Mouse (Mus musculus): Measurements from ENCODE around the gene Vamp4. TPM values are rescaled to one million over a fixed set of nuclear protein-coding genes. Genes with fewer than 3 reads are reported as not detected.

The Vamp4 gene
- total and polyA plus RNA-seq, 3 experiments, result 9.6 to 17.1 TPM; not detected in 1

- no peak overlapping the region for H3K4me3 ChIP-seq (ENCODE audit: control insufficient read depth in 1 of 2, insufficient read depth in 1 of 2, low read depth in 2 of 2, low read length in 2 of 2)
- H3K4me1 ChIP-seq (ENCODE audit: control insufficient read depth in 1 of 2, insufficient read depth in 2 of 2, low read length in 2 of 2), result 0 out of 4 replicates have a peak, but pooled peaks cover 0 to 3% of the 10 kb centered on the region in 2 experiments
- TF ChIP-seq E2F4 (IDR thresholded peaks at IDR 0.05; ENCODE audit: borderline replicate concordance, low read depth, low read length) (no peak), USF1 (IDR thresholded peaks at IDR 0.05; ENCODE audit: low read depth, low read length) (peak; percentile 36; the same call in 1 of the 2 replicates), SIN3A (IDR thresholded peaks at IDR 0.05; ENCODE audit: low read length) (no peak), NRF1 (IDR thresholded peaks at IDR 0.05; ENCODE audit: insufficient read depth, low read depth, low read length, poor library complexity, severe bottlenecking) (no peak), HCFC1 (IDR thresholded peaks at IDR 0.05; ENCODE audit: low read depth, low read length) (no peak), MYB (IDR thresholded peaks at IDR 0.05; ENCODE audit: low read depth, low read length) (no peak)
- H3K9me3 ChIP-seq (replicated peaks; ENCODE audit: insufficient read depth, low read length), result no peaks in the 10 kb centered on the region
- no peaks in the 10 kb centered on the region for H3K79me2 ChIP-seq (ENCODE audit: control insufficient read depth, insufficient read depth, low read length, poor library complexity)
- peaks cover 2 to 5% of the 10 kb centered on the region in 2 experiments for H3K27me3 ChIP-seq (ENCODE audit: control insufficient read depth in 1 of 2, insufficient read depth in 2 of 2, low read length in 2 of 2)
- H3K9ac ChIP-seq (ENCODE audit: control insufficient read depth, low read depth, low read length, poor library complexity, severe bottlenecking), result no peak overlapping the region
- H3K36me3 ChIP-seq (ENCODE audit: control insufficient read depth in 1 of 2, insufficient read depth in 2 of 2, low read length in 2 of 2), result no peaks in the 10 kb centered on the region
- DNase-seq (ENCODE audit: low read depth, low spot score), result no peak
- no peak overlapping the region for H3K27ac ChIP-seq (ENCODE audit: control insufficient read depth, low read depth, low read length)
These were observed 73.4 kb downstream of the Vamp4 start for GRCm38 (mm10) chr1:162643752-162644151.

- TF ChIP-seq CTCF (IDR thresholded peaks at IDR 0.05 in 2 of 3, conservative IDR thresholded peaks at IDR 0.05 in 1 of 3; ENCODE audit: control insufficient read depth in 1 of 3, insufficient read depth in 1 of 3, low read depth in 2 of 3, low read length in 3 of 3, poor library complexity in 1 of 3, severe bottlenecking in 1 of 3) (peak; percentile 54 to 65 (median 57)), USF1 (IDR thresholded peaks at IDR 0.05; ENCODE audit: low read depth, low read length) (peak; percentile 61), RAD21 (IDR thresholded peaks at IDR 0.05; ENCODE audit: low read depth, low read length) (peak; percentile 35), SIN3A (IDR thresholded peaks at IDR 0.05; ENCODE audit: low read length) (no peak), USF2 (IDR thresholded peaks at IDR 0.05; ENCODE audit: borderline replicate concordance in 1 of 2, insufficient read depth in 1 of 2, low read depth in 1 of 2, low read length in 2 of 2) (no peak), SMC3 (IDR thresholded peaks at IDR 0.05; ENCODE audit: low read depth, low read length) (peak; percentile 58), E2F4 (IDR thresholded peaks at IDR 0.05; ENCODE audit: borderline replicate concordance, low read depth, low read length) (no peak)
- peak; percentile 59 for DNase-seq (ENCODE audit: low read depth, low spot score)
- Histone ChIP-seq H3K9me3 (replicated peaks; ENCODE audit: insufficient read depth, low read length) (no peaks in the 10 kb centered on the region), H3K4me1 (ENCODE audit: control insufficient read depth in 1 of 2, insufficient read depth in 2 of 2, low read length in 2 of 2) (0 out of 4 replicates have a peak, but pooled peaks cover 0 to 3% of the 10 kb centered on the region in 2 experiments), H3K27me3 (ENCODE audit: control insufficient read depth in 1 of 2, insufficient read depth in 2 of 2, low read length in 2 of 2) (peaks cover 0 to 2% of the 10 kb centered on the region in 2 experiments; a peak in 2 of 4 replicates), H3K9ac (ENCODE audit: control insufficient read depth, low read depth, low read length, poor library complexity, severe bottlenecking) (no peak overlapping the region), H3K27ac (ENCODE audit: control insufficient read depth, low read depth, low read length) (no peak overlapping the region), H3K36me3 (ENCODE audit: control insufficient read depth in 1 of 2, insufficient read depth in 2 of 2, low read length in 2 of 2) (no peaks in the 10 kb centered on the region), H3K4me3 (ENCODE audit: control insufficient read depth in 1 of 2, insufficient read depth in 1 of 2, low read depth in 2 of 2, low read length in 2 of 2) (no peak overlapping the region), H3K79me2 (ENCODE audit: control insufficient read depth, insufficient read depth, low read length, poor library complexity) (no peaks in the 10 kb centered on the region)
These were observed 75.9 kb downstream of the Vamp4 start for GRCm38 (mm10) chr1:162646083-162646686.

- Histone ChIP-seq H3K79me2 (ENCODE audit: control insufficient read depth, insufficient read depth, low read length, poor library complexity) (no peaks in the 10 kb centered on the region), H3K9ac (ENCODE audit: control insufficient read depth, low read depth, low read length, poor library complexity, severe bottlenecking) (no peak overlapping the region), H3K9me3 (replicated peaks; ENCODE audit: insufficient read depth, low read length) (no peaks in the 10 kb centered on the region), H3K36me3 (ENCODE audit: control insufficient read depth in 1 of 2, insufficient read depth in 2 of 2, low read length in 2 of 2) (no peaks in the 10 kb centered on the region), H3K27ac (ENCODE audit: control insufficient read depth, low read depth, low read length) (no peak overlapping the region), H3K4me1 (ENCODE audit: control insufficient read depth in 1 of 2, insufficient read depth in 2 of 2, low read length in 2 of 2) (0 out of 4 replicates have a peak, but pooled peaks cover 0 to 3% of the 10 kb centered on the region in 2 experiments), H3K4me3 (ENCODE audit: control insufficient read depth in 1 of 2, insufficient read depth in 1 of 2, low read depth in 2 of 2, low read length in 2 of 2) (no peak overlapping the region), H3K27me3 (ENCODE audit: control insufficient read depth in 1 of 2, insufficient read depth in 2 of 2, low read length in 2 of 2) (peaks cover 0 to 2% of the 10 kb centered on the region in 2 experiments; a peak in 2 of 4 replicates)
- TF ChIP-seq MAFK (IDR thresholded peaks at IDR 0.05; ENCODE audit: borderline replicate concordance, low read depth, low read length), result no peak
- no peak for TF ChIP-seq MYC (IDR thresholded peaks at IDR 0.05; ENCODE audit: low read depth, low read length)
- TF ChIP-seq SIN3A (IDR thresholded peaks at IDR 0.05; ENCODE audit: low read length), result no peak
- no peak for TF ChIP-seq USF2 (IDR thresholded peaks at IDR 0.05; ENCODE audit: borderline replicate concordance in 1 of 2, insufficient read depth in 1 of 2, low read depth in 1 of 2, low read length in 2 of 2)
- no peak for DNase-seq (ENCODE audit: low read depth, low spot score)
These were observed 78.1 kb downstream of the Vamp4 start for GRCm38 (mm10) chr1:162648416-162648815.

Other genes starting within 250 kb of the Vamp4 start
- not detected in 2 replicates for gene Dnm3, start 92.5 kb upstream of the Vamp4 start, total RNA-seq (2012; rRNA removed)
- not detected for gene Dnm3, start 92.5 kb upstream of the Vamp4 start, polyA plus RNA-seq (2012; ENCODE audit: insufficient read depth in 1 of 2, insufficient read length in 2 of 2, low read depth in 1 of 2, low replicate concordance in 2 of 2, missing spikeins in 1 of 2)
- gene Mettl13, start 22.0 kb upstream of the Vamp4 start, total RNA-seq (2012; rRNA removed), result 23.7 and 29.1 TPM in 2 replicates
- gene Mettl13, start 22.0 kb upstream of the Vamp4 start, polyA plus RNA-seq (2012; ENCODE audit: insufficient read depth in 1 of 2, insufficient read length in 2 of 2, low read depth in 1 of 2, low replicate concordance in 2 of 2, missing spikeins in 1 of 2), result 10 to 100 TPM in 1 of 2 experiments, not detected in 1; 60.1 TPM
- gene Myoc, start 68.6 kb downstream of the Vamp4 start, total RNA-seq (2012; rRNA removed), result not detected in 2 replicates
- gene Myoc, start 68.6 kb downstream of the Vamp4 start, polyA plus RNA-seq (2012; ENCODE audit: insufficient read depth in 1 of 2, insufficient read length in 2 of 2, low read depth in 1 of 2, low replicate concordance in 2 of 2, missing spikeins in 1 of 2), result not detected
- not detected in 2 replicates for gene Myocos, start 87.7 kb downstream of the Vamp4 start, total RNA-seq (2012; rRNA removed)
- not detected for gene Myocos, start 87.7 kb downstream of the Vamp4 start, polyA plus RNA-seq (2012; ENCODE audit: insufficient read depth in 1 of 2, insufficient read length in 2 of 2, low read depth in 1 of 2, low replicate concordance in 2 of 2, missing spikeins in 1 of 2)
- 55.5 and 67.7 TPM in 2 replicates for gene Prrc2c, start 170.0 kb downstream of the Vamp4 start, total RNA-seq (2012; rRNA removed)
- gene Prrc2c, start 170.0 kb downstream of the Vamp4 start, polyA plus RNA-seq (2012; ENCODE audit: insufficient read depth in 1 of 2, insufficient read length in 2 of 2, low read depth in 1 of 2, low replicate concordance in 2 of 2, missing spikeins in 1 of 2), result 100 to 1,000 TPM; 142 to 343 TPM
- gene Fmo4, start 243.5 kb downstream of the Vamp4 start, total RNA-seq (2012; rRNA removed), result not detected in 2 replicates
- not detected for gene Fmo4, start 243.5 kb downstream of the Vamp4 start, polyA plus RNA-seq (2012; ENCODE audit: insufficient read depth in 1 of 2, insufficient read length in 2 of 2, low read depth in 1 of 2, low replicate concordance in 2 of 2, missing spikeins in 1 of 2)

Data from MEL (cell line).